Mouse (Mus musculus) adipose tissue, adult 10 weeks (tissue): ENCODE results near the gene H2al1n. TPM values are rescaled to one million over a fixed set of nuclear protein-coding genes. Genes with fewer than 3 reads are reported as not detected.

ENCODE experiments used
- polyA plus RNA-seq: library from polyadenylated mRNA; stranded (reverse); fragments of 350-450 nt; fragmentation: Illumina TruSeq; extraction: RNeasy Lipid Tissue Mini Kit (QIAGEN cat#74804); gene quantifications from one replicate; pipeline ENCODE4 v1.2.3, GENCODE M21; 2014; ENCODE audit warnings: low read depth, low replicate concordance

Gene H2al1n
- polyA plus RNA-seq, result 1.6 TPM

DNA sequence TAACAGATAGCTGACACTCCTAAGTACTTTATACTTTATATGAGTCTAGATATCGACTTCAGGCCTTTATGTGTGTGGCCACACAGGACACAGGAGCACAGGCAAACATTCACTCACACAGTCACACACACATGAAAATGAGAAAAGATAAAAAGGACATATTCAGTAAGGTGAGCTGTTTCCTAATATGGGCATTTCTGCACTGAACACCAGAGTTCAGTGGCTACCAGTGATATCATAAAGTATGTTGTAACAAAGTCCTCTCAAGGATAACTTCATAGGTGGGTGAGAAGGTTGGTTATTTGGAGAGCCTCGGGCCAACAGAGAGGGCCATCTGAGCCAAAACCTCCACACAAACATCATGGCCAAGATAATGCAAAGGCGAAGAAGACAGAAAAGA is at the start of gene H2al1n:
Gene H2al1n, plus strand, starts transcription at position 301 of the 400 bp plus-strand sequence.

